Mouse (Mus musculus) mouse embryonic stem cell (cell line): ENCODE measurements at regions not wholly inside any gene's neighbourhood (a gene's known extent, or its start where the extent isn't known, plus 50 kb on each side); places are given as distances from the start of the nearest gene placed in this dataset.

Source experiments
- in situ Hi-C, 2 experiments: fragments of 300-500 bp; cut with MboI; formaldehyde crosslinking; loops; 1 replicate in 1 of 2; 3 replicates in 1 of 2; pipeline ENCODE4 v1.14.3; 2019 to 2020; ENCODE audit warnings: low sequenced_read_pairs in 2 of 2, low pct_unique_long_range_greater_than_20kb in 1 of 2, mixed read lengths in 1 of 2; ENCODE audit not compliant: unreplicated experiment in 1 of 2

- in situ Hi-C loops: no loop called here
Measured at GRCm38 (mm10) chr5:77672073-77672924, 264.5 kb upstream of the Igfbp7 start.

DNA sequence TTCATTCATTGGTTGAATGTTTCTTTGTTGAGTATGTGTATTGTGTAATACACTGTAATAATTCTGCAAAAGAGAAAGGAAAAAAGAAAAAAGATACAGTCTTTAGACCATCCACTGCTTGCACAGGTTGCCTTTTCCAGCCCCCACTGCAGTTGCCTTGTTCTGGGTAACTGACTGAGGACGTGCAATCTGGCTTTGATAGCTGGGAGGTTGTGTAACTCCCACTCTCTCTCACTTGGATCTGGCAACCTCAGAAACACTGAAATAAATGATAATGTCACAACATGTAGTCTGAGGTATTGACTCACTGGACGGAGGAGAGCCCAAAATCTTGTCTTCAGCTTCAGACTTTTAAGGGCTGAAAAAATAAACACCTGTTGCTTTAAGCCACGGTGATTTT, 255.3 kb upstream of the Igfbp7 start:
- in situ Hi-C loops: no loop called here

DNA sequence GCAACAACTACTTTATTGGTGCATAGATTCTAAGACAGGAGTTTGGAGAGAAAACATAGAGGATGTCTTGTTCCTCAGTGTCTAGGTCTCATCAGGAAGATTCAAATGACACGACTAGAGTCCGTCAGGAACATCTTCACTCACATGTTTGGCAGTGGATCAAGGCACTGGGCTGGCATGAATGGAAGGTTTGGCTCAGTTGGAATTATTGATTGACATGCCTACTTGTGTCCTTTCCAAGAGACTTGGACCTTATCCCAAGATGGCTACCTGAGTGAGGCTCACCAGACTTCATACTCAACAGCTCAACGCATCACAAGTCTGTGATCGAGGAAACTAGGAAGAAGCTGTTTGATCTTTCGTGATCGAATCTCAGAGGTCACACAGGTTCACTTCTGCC, 251.2 kb upstream of the Igfbp7 start:
- in situ Hi-C loops: no loop called here

GRCm38 (mm10) chr5:77644651-77645050, 236.8 kb upstream of the Igfbp7 start:
- in situ Hi-C loops: no loop called here

DNA sequence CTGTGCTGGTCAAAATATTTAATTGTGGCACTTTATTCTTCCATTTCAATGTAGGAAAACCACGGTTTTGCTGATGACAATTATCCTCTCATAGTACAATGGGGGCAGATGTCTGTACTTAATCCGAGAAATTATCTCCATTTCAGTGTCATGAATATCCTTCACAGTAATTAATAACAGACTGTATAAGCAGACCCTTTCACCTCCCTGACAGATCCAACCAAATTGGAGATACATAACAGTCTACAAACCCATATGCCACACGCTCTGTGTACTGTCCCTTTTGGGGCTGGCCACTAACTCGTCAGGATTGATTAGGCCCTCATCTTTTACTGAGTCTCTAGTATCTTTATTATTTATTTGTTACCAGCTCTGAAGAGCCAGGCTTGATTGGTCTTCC, 212.6 kb upstream of the Igfbp7 start:
- in situ Hi-C loops: no loop called here

DNA sequence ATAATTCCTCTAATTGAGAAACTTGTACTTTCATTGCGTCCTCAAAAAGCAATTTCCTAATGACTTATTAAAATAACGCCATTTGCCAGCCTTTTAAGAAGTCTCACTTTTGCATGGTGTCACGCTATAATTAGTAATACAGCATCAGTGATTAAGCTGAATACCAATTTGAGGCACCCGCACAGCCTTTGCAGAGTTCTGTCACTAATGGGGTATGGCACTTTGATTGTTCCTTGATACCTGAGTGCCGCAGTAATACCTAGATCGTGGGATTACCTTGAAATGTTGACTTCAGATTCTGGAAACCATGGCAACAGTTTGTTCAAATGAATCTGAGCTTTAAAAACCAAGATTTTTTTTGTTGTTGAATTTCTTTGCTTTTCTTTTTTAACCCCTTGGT, 202.7 kb upstream of the Igfbp7 start:
- in situ Hi-C loops: no loop called here

GRCm38 (mm10) chr5:77594719-77595118, 186.9 kb upstream of the Igfbp7 start:
- in situ Hi-C loops: no loop called here

- in situ Hi-C loops: no loop called here
Measured at GRCm38 (mm10) chr5:77589252-77589651, 181.4 kb upstream of the Igfbp7 start.

- in situ Hi-C loops: no loop called here
Measured at GRCm38 (mm10) chr5:77581702-77582101, 173.9 kb upstream of the Igfbp7 start.

- in situ Hi-C loops: no loop called here
Measured at GRCm38 (mm10) chr5:77581106-77581638, 173.3 kb upstream of the Igfbp7 start.

DNA sequence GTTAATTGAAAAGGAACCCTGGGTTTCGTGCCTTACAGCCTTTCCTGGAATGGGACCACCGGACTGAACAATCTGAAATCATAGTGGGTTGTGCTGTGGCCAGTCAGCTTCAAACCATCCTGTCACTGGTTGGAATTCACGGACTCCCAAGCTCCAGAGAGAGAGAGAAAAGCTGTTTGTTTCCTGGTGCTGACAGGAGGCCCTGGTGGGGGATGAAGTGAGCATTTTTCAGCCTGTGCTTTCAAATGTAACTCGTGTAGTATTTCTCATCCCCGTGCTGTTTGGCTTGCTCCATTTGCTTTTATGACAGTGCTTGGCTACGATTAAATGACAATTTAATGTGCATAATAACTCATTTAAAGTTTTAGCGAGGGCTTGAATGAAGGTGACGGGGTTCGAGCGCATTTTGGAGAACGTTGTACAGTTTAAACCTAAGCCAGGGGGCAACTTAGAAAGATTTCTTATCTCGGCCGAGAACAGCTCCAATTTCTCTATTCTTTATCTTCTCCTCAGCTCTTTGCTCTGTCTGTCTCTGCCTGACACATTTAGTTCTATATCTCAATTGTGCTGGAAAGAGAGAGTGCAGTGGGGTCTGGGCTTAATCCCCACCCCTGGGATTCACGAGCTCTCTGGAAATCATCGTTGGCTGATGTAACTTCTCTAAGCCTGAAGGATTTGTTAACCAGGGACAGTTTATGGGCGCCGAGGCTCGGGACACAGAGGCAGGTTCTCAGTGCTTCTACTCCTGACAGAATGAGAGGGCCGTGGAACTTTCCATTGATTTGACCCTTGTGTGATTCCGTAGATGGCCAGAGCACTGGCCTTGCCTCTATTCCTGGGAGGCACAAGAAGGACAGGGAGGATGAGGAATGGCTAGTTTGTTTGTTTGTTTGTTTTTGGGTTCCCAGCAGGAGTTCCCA, 172.2 kb upstream of the Igfbp7 start:
- in situ Hi-C loops: no loop called here

- in situ Hi-C loops: no loop called here
Measured at GRCm38 (mm10) chr5:77576881-77577280, 169.0 kb upstream of the Igfbp7 start.

- in situ Hi-C loops: no loop called here
Measured at GRCm38 (mm10) chr5:77575780-77576179, 167.9 kb upstream of the Igfbp7 start.

DNA sequence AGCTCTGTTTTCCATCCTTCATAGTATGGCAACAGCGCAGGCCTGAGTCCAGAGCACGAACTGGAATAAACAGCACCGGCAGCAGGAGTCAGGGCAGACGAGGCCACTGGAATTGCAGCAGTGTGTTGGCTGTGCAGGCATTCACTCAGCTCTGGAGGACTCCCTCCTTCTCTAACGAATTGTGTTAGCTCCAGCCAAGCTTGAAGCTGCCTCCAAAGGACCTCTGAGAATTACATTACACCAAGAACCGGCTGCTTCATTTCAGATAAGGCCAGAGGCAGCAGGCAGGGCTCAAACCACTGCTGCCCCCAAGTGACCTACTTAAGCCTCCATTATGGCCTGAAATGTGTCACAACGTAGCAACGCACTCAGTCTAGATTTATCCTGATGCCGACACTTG, 162.5 kb upstream of the Igfbp7 start:
- in situ Hi-C loops: no loop called here

DNA sequence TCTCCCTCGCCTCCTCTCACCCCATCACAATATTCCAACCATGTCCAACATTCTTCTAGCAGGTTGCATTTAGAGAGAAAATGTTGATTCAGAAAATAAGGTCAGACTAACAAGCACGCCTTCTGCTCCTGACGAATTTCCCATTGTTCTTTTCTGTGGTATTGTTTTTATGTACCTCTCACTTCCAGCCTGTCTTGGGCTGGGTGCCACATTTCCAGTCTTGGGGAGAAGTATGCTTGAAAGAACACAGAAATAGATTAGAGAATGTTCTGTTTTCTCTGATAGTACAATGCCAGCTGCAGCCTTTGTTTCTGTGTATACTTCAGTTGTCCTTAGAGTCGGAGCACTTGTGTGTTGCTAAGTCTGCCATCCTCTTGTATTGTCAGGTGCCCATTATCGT, 160.3 kb upstream of the Igfbp7 start:
- in situ Hi-C loops: no loop called here

DNA sequence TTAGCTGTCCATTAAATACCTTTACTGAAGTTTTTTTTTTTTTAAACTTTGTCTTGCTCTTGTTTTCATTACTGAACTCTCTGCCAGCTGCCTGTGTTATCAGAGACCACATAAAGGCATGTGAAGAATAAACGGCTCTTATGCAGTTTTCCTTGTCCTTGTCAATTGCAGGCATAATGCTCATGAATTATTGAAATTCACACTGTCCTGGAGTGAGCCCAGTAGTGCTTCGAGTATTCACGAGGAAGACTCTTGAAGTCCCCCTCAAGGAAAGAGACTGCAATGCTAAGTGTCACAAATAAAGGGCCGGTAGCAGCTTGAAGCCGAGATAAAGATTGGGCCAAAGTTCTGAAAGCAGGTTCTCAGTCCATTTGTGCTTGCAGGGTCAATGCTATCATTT, 144.7 kb upstream of the Igfbp7 start:
- in situ Hi-C loops: no loop called here

DNA sequence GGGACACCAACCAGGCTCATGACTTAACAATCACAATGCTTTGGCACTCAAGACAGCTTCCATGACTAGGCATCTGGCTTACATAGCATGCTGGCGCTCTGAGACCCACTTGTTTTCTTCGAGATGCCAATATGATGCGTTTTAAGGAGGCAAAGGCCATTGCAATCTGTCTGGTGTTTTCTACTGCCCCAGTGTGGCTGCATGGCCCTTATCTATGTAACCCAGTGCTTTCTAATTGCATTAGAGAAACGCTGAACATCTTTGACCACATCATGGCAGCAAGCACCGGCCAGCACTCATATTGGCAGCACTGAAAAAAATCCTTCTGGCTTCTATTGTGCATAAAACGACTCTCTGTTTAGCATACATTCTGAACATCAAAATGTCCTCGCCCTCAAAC, 144.2 kb upstream of the Igfbp7 start:
- in situ Hi-C loops: no loop called here

- in situ Hi-C loops: no loop called here
Measured at GRCm38 (mm10) chr5:77546001-77546620, 138.3 kb upstream of the Igfbp7 start.
